Mouse (Mus musculus) heart, embryonic 13.5 days (tissue): ENCODE measurements around the gene Stxbp2. TPM values are rescaled to one million over a fixed set of nuclear protein-coding genes. Genes with fewer than 3 reads are reported as not detected.
"Not testable (repeated sequence)": the region's sequence is repeated elsewhere in the genome, so short reads cannot be mapped to it uniquely, and the experiment has no call there.

ENCODE experiments used
- ATAC-seq: fragments of 200-750 bp; cut with Nextera tagmentation; 2 replicates; pipeline ENCODE4 v1.8.0; 2017; ENCODE audit warnings: moderate TSS enrichment; ENCODE audit not compliant: insufficient number of reproducible peaks, low FRiP score, low TSS enrichment; ENCODE audit errors: extremely low read depth
- H3K27ac ChIP-seq: fragments of 300-500 bp; sonication (generic); replicated peaks from 2 replicates; pipeline ENCODE4 v1.5.1; 2015; ENCODE audit warnings: moderate library complexity, mild to moderate bottlenecking, inconsistent platforms
- H3K27me3 ChIP-seq: fragments of 300-500 bp; sonication (generic); replicated peaks from 2 replicates; pipeline ENCODE4 v1.6.1; 2015; ENCODE audit warnings: mild to moderate bottlenecking, inconsistent platforms
- H3K36me3 ChIP-seq: fragments of 300-500 bp; sonication (generic); 2 replicates; pipeline ENCODE4 v1.6.1; 2015; ENCODE audit warnings: mild to moderate bottlenecking, inconsistent platforms
- H3K4me1 ChIP-seq: fragments of 300-500 bp; sonication (generic); 2 replicates; pipeline ENCODE4 v1.6.1; 2015; ENCODE audit warnings: inconsistent platforms
- H3K4me2 ChIP-seq: fragments of 300-500 bp; sonication (generic); 2 replicates; pipeline ENCODE4 v1.6.1; 2015; ENCODE audit warnings: inconsistent platforms, mild to moderate bottlenecking, moderate library complexity
- H3K4me3 ChIP-seq: fragments of 300-500 bp; sonication (generic); 2 replicates; pipeline ENCODE4 v1.5.1; 2015; ENCODE audit warnings: moderate library complexity, mild to moderate bottlenecking, inconsistent platforms
- H3K9ac ChIP-seq: fragments of 300-500 bp; sonication (generic); 2 replicates; pipeline ENCODE4 v1.6.1; 2015; ENCODE audit warnings: inconsistent platforms, mild to moderate bottlenecking, moderate library complexity
- H3K9me3 ChIP-seq: fragments of 300-500 bp; sonication (generic); 2 replicates; pipeline ENCODE4 v1.6.1; 2016; ENCODE audit warnings: inconsistent platforms
- WGBS: fragments of 180-500 bp; shearing (Covaris S2); methylation state at CpG from one replicate; pipeline ENCODE4 v1.1.7; 2015; ENCODE audit warnings: mixed read lengths; 5-methylcytosine and 5-hydroxymethylcytosine counted together
- polyA plus RNA-seq: library from polyadenylated mRNA; unstranded; fragments of >200 nt; fragmentation: Nextera tagmentation; extraction: Ambion mirVana; gene quantifications from 2 replicates; pipeline ENCODE4 v1.2.1, GENCODE M21; 2015

The Stxbp2 gene
- polyA plus RNA-seq, result 45.6 and 51.8 TPM in 2 replicates

DNA sequence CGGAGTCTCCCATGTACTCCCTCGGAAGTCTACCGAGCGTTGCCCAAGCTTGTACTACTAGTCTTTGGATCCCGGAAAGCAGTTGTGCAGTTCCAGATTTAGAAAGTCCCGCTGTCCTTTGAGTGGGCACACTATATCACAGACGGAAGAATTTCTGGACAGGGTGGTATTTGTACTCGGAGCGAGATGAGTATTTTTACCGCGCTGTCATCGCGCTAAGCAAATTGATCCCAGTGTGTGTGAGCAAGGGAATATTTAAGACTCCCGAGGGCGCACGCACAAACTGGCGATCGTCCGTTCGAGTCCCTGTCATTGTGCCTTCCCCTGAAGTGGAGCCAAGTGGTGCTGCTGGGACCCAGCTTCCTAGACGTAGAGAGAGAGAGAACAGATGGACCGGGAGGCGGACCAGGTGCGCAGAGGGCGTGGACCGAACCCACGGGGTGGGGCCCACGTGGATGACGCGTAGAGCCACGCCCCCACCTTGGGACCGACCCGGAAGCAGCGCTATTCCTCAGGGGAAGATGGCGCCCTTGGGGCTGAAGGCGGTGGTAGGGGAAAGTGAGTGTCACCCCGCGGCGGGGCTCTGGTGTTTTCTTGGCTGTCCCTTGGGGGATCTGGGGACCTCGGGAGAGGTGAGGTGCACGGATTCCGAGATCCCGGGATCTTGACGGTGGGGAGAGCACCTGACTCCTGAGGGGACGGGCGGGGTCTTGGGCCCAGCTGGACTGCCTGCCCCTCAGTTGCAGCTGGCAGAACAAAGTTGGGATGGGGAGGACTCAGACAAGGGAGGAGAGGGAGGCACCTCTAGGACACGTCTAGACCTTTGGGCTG, at the start of gene Stxbp2:
Stxbp2 (plus strand) TSS at position 309 of the 831 bp plus-strand sequence.
- Histone ChIP-seq H3K27ac (no peak within 1 kb of the TSS), H3K36me3 (peaks cover 20% of the 10 kb centered on the region), H3K9ac (peak within 1 kb of the TSS; percentile 83), H3K4me2 (peak within 1 kb of the TSS; percentile 90), H3K27me3 (peaks cover 19% of the 10 kb centered on the region), H3K4me3 (peak within 1 kb of the TSS; percentile 75), H3K4me1 (peaks cover 7% of the 10 kb centered on the region), H3K9me3 (no peaks in the 10 kb centered on the region)
- ATAC-seq, result peak; percentile 87
- 4% methylated on average over 47 of the region's 47 CpGs for WGBS

DNA sequence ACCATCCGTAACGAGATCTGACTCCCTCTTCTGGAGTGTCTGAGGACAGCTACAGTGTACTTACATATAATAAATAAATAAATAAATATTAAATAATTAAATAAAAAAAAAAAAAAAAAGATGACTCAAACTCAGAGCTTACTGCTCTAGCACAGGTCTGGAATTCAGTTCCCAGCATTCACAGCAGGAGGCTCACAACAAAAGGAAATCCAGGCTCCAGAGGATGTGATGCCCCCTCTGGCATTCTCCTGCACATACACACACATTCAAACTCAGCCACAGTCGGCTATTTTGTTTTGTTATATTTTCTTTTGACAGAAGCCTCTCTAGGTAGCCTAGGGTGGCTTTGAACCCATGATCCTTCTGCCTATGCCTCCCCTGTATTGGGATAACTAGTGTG, 48.8 kb upstream of the Stxbp2 start:
- not testable (repeated sequence) for H3K4me2 ChIP-seq, H3K27ac ChIP-seq, H3K4me3 ChIP-seq, H3K9ac ChIP-seq, ATAC-seq, H3K4me1 ChIP-seq, H3K36me3 ChIP-seq, H3K9me3 ChIP-seq
- 81% methylated on average over 1 of the region's 3 CpGs for WGBS
- H3K27me3 ChIP-seq, result peaks cover 11% of the 10 kb centered on the region

- H3K9ac ChIP-seq, result no peak overlapping the region
- H3K9me3 ChIP-seq, result no peaks in the 10 kb centered on the region
- H3K4me2 ChIP-seq, result no peak overlapping the region
- no peak overlapping the region for H3K4me3 ChIP-seq
- peaks cover 7% of the 10 kb centered on the region for H3K4me1 ChIP-seq
- no peaks in the 10 kb centered on the region for H3K36me3 ChIP-seq
- WGBS, result 88% methylated on average over 2 of the region's 2 CpGs
- ATAC-seq, result no peak
- no peak overlapping the region for H3K27ac ChIP-seq
- peaks cover 25% of the 10 kb centered on the region for H3K27me3 ChIP-seq
Observed at GRCm38 (mm10) chr8:3586452-3586851, 44.3 kb upstream of the Stxbp2 start.

DNA sequence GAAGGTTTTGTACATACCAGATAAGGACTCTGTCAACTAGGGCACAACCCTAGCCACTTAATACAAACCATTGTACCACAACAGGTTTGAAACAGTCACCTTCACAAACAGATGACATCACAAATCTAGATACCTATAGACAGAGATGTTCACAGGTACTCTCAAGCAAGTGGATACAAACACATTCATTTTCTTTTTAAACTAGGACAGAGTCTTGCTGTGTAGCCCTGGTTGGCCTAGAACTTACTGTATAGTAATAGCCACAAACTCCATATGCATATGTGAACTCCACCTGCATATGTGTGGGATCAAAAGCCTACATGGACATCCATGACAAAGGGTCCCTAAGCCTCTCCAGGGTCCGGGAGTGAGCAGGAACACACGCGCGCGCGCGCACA, 43.8 kb upstream of the Stxbp2 start, which contains the start of gene Camsap3:
Camsap3 (plus strand) TSS at position 301 of the 398 bp plus-strand sequence.
- Histone ChIP-seq H3K27me3 (peaks cover 25% of the 10 kb centered on the region), H3K27ac (no peak within 1 kb of the TSS), H3K4me1 (peaks cover 7% of the 10 kb centered on the region), H3K36me3 (no peaks in the 10 kb centered on the region), H3K9me3 (no peaks in the 10 kb centered on the region), H3K9ac (peak within 1 kb of the TSS; percentile 84), H3K4me2 (peak within 1 kb of the TSS; percentile 98), H3K4me3 (peak within 1 kb of the TSS; percentile 80)
- ATAC-seq, result no peak
- WGBS, result 15% methylated on average over 7 of the region's 7 CpGs

- Histone ChIP-seq H3K4me2 (peak overlapping the region; percentile 98), H3K36me3 (no peaks in the 10 kb centered on the region), H3K4me1 (peaks cover 7% of the 10 kb centered on the region), H3K9ac (peak overlapping the region; percentile 84), H3K27ac (no peak overlapping the region), H3K27me3 (peaks cover 25% of the 10 kb centered on the region), H3K9me3 (no peaks in the 10 kb centered on the region), H3K4me3 (peak overlapping the region; percentile 80)
- no peak for ATAC-seq
- WGBS, result under 1% methylated on average over 77 of the region's 77 CpGs
Observed at GRCm38 (mm10) chr8:3587391-3588257, 43.1 kb upstream of the Stxbp2 start.

GRCm38 (mm10) chr8:3588258-3588633, 42.5 kb upstream of the Stxbp2 start:
- Histone ChIP-seq H3K9ac (peak overlapping the region; percentile 84), H3K4me3 (peak overlapping the region; percentile 80), H3K27me3 (peaks cover 25% of the 10 kb centered on the region), H3K9me3 (no peaks in the 10 kb centered on the region), H3K4me1 (peaks cover 7% of the 10 kb centered on the region), H3K4me2 (peak overlapping the region; percentile 98), H3K27ac (no peak overlapping the region), H3K36me3 (no peaks in the 10 kb centered on the region)
- 15% methylated on average over 11 of the region's 11 CpGs for WGBS
- ATAC-seq, result no peak

DNA sequence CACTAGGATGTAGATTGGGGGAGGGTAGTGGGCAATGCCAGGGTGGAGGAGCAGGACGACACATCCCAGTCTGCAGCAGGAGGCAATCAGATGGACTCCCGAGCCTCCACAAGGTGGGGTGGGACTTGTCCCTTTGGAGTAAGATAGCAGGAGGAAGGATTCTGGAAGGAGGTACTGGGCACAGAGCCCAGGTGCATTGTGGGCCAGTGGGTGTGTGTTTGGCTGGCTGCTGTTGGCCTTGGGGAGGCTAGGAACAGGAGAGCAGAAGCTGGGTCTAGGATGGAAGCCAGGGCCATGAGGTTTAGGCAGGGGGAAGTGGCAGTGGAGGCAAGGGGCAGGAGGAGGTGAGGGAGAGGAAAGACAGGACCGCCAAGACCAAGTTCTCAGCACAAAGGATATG, 37.3 kb upstream of the Stxbp2 start:
- no peak for ATAC-seq
- H3K36me3 ChIP-seq, result no peaks in the 10 kb centered on the region
- H3K4me2 ChIP-seq, result no peak overlapping the region
- H3K27me3 ChIP-seq, result no peaks in the 10 kb centered on the region; the same call in 1 of the 2 replicates
- H3K4me3 ChIP-seq, result no peak overlapping the region
- H3K9ac ChIP-seq, result no peak overlapping the region
- H3K27ac ChIP-seq, result no peak overlapping the region
- 47% methylated on average over 3 of the region's 3 CpGs for WGBS
- H3K4me1 ChIP-seq, result no peaks in the 10 kb centered on the region
- H3K9me3 ChIP-seq, result no peaks in the 10 kb centered on the region

DNA sequence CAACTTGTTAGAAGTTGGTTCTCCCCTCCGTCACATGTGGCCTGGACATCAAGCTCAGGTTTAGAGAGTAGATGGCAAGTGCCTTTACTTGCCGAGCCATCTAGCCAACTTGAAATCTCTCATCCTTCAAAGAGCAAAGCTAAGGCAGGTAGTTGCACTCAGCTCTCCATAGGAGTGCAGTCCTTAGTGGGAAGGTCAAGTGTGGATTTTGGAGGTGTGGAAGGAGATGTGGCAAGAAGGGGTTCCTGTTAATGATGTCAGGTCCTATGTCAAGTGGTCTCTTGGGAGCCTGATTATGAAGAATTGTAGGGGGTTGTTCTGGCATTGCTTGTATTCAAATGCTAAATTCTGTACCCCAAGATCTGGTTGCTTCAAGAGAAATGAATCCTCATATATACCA, 36.3 kb upstream of the Stxbp2 start:
- WGBS, result 84% methylated on average over 2 of the region's 2 CpGs
- Histone ChIP-seq H3K36me3 (no peaks in the 10 kb centered on the region), H3K9ac (no peak overlapping the region), H3K27ac (no peak overlapping the region), H3K9me3 (no peaks in the 10 kb centered on the region), H3K4me3 (no peak overlapping the region), H3K4me2 (no peak overlapping the region), H3K4me1 (no peaks in the 10 kb centered on the region), H3K27me3 (no peaks in the 10 kb centered on the region)
- no peak for ATAC-seq

DNA sequence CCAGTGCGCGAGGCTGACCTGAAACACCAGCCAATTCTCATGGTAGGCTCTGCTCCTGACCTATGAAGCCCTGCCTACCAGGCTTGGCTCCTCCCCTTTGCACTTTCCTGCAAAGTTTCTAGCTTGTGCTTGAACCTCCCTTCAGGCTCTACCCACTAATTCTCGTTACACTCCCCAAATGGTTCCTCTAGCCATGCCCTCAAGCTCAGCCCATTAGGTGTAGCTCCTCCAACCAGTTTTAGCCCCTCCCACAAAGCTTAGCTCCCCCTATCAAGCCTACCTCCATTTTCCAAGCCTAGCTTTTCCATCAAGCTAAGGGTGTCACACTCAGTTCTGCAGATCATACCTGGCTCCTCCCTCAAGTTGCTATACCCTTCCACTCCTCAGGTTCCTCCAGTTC, 32.7 kb upstream of the Stxbp2 start:
- no peak for ATAC-seq
- Histone ChIP-seq H3K27me3 (no peaks in the 10 kb centered on the region), H3K9ac (no peak overlapping the region), H3K4me1 (no peaks in the 10 kb centered on the region), H3K27ac (no peak overlapping the region), H3K36me3 (no peaks in the 10 kb centered on the region), H3K4me3 (no peak overlapping the region), H3K4me2 (no peak overlapping the region), H3K9me3 (no peaks in the 10 kb centered on the region)
- WGBS, result 65% methylated on average over 3 of the region's 3 CpGs

- Histone ChIP-seq H3K4me2 (no peak overlapping the region), H3K4me3 (no peak overlapping the region), H3K4me1 (no peaks in the 10 kb centered on the region), H3K9ac (no peak overlapping the region), H3K27me3 (no peaks in the 10 kb centered on the region), H3K9me3 (no peaks in the 10 kb centered on the region), H3K27ac (no peak overlapping the region), H3K36me3 (no peaks in the 10 kb centered on the region)
- ATAC-seq, result no peak
- 70% methylated on average over 1 of the region's 1 CpGs for WGBS
Observed at GRCm38 (mm10) chr8:3599219-3599618, 31.5 kb upstream of the Stxbp2 start.

- Histone ChIP-seq H3K4me2 (no peak overlapping the region), H3K36me3 (no peaks in the 10 kb centered on the region), H3K27me3 (no peaks in the 10 kb centered on the region), H3K4me3 (no peak overlapping the region), H3K27ac (0 out of 2 replicates have a peak overlapping the region, but pooled peaks have one; percentile 8), H3K9me3 (no peaks in the 10 kb centered on the region), H3K9ac (no peak overlapping the region), H3K4me1 (no peaks in the 10 kb centered on the region)
- ATAC-seq, result no peak
- 71% methylated on average over 6 of the region's 6 CpGs for WGBS
Observed at GRCm38 (mm10) chr8:3600401-3600800, 30.4 kb upstream of the Stxbp2 start.
